Mouse (Mus musculus): ENCODE results near the gene Gm3739. TPM values are rescaled to one million over a fixed set of nuclear protein-coding genes. Genes with fewer than 3 reads are reported as not detected.
"Not testable (repeated sequence)": the region's sequence is repeated elsewhere in the genome, so short reads cannot be mapped to it uniquely, and the experiment has no call there.

The Gm3739 gene
- total RNA-seq (2021): not detected
- long read RNA-seq, experiment 1: 0 reads
- long read RNA-seq, experiment 2: 0 reads

GRCm38 (mm10) chr14:7314661-7315060, at the start of gene Gm3739:
Gm3739 (minus strand) TSS chr14:7315049.
- peak in 1 of 2 experiments; percentile 0 for DNase-seq

GRCm38 (mm10) chr14:7332295-7332694, 17.4 kb upstream of the Gm3739 start, which contains the start of gene Gm5797:
Gm5797 (minus strand) TSS chr14:7332395.
- not testable (repeated sequence) for DNase-seq

- peak in 1 of 2 experiments; percentile 3 for DNase-seq
These were observed 244 bp upstream of the Gm3739 start for GRCm38 (mm10) chr14:7315093-7315492.

- not testable (repeated sequence) for DNase-seq
These were observed 50.2 kb downstream of the Gm3739 start, which contains the start of gene Gm3727 for GRCm38 (mm10) chr14:7264614-7265013. Gm3727 (minus strand) TSS chr14:7264714.

Other genes starting within 250 kb of the Gm3739 start
- gene Gm3696, start 214.4 kb downstream of the Gm3739 start, total RNA-seq (2021): under 1 TPM in 1 of 2 experiments, not detected in 1; 0.50 TPM
- gene Gm6676, start 189.6 kb downstream of the Gm3739 start, total RNA-seq (2021): not detected
- gene Gm3512, start 140.5 kb downstream of the Gm3739 start, total RNA-seq (2021): under 1 TPM; 0.26 to 0.56 TPM
- not detected for gene Gm16434, start 120.5 kb downstream of the Gm3739 start, total RNA-seq (2021)
- not detected for gene Gm3727, start 50.3 kb downstream of the Gm3739 start, total RNA-seq (2021)
- not detected for gene Gm5797, start 17.3 kb upstream of the Gm3739 start, total RNA-seq (2021)
- gene Gm8374, start 50.1 kb upstream of the Gm3739 start, total RNA-seq (2021): not detected
- not detected for gene Gm3755, start 135.9 kb upstream of the Gm3739 start, total RNA-seq (2021)
- gene Gm3752, start 168.7 kb upstream of the Gm3739 start, total RNA-seq (2021): not detected